Mouse (Mus musculus) embryonic fibroblast, embryonic 13.5 days (primary cell): ENCODE measurements around the gene Fhod1.

Experiments
- CTCF ChIP-seq: IDR thresholded peaks from 2 replicates; pipeline ENCODE4 v1.5.1; 2011; ENCODE audit warnings: mild to moderate bottlenecking, control low read depth, low read length, moderate library complexity, borderline replicate concordance; ENCODE audit not compliant: insufficient read depth
- POLR2A ChIP-seq: IDR thresholded peaks from 2 replicates; pipeline ENCODE4 v1.6.1; 2011; ENCODE audit warnings: low read depth, mild to moderate bottlenecking, control low read depth, low read length, moderate library complexity

DNA sequence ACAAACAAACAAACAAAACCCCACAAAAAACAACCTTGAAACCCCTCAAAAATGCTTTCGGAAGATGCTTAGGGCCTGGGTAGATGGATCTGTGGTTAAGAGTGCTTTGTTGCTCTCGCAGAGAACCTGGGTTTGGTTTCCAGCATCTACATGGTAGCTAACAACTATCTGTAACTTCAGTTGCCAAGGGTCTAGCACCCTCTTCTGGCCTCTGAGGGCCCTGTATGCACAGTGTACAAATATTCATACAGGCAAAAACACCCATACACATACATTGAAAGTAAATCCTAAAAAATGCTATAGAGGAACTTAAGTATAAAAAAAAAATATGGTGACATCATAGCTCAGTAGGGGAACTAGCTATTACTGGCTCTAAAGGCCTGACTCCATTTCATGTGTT, 36.3 kb upstream of the Fhod1 start:
- TF ChIP-seq CTCF, result no peak
- TF ChIP-seq POLR2A, result no peak
